Mouse (Mus musculus) midbrain, postnatal 0 days (tissue): ENCODE data around the gene Foxf1. TPM values are rescaled to one million over a fixed set of nuclear protein-coding genes. Genes with fewer than 3 reads are reported as not detected.

ENCODE experiments used
- ATAC-seq: fragments of 200-750 bp; cut with Nextera tagmentation; 2 replicates; pipeline ENCODE4 v1.8.0; 2017; ENCODE audit warnings: moderate number of reproducible peaks, mild to moderate bottlenecking, moderate TSS enrichment, moderate library complexity; ENCODE audit not compliant: low FRiP score
- DNase-seq: peaks from one replicate; pipeline ENCODE4 v3.0.0-alpha.2; 2015; ENCODE audit warnings: low spot score
- H3K27ac ChIP-seq: fragments of 300-500 bp; sonication (generic); 2 replicates; pipeline ENCODE4 v1.5.1; 2014; ENCODE audit warnings: low read depth, mild to moderate bottlenecking, low read length, mixed read lengths
- H3K27me3 ChIP-seq: fragments of 300-500 bp; sonication (generic); 2 replicates; pipeline ENCODE4 v1.6.1; 2014; ENCODE audit warnings: low read length, control low read depth, mixed read lengths; ENCODE audit not compliant: insufficient read depth
- H3K36me3 ChIP-seq: fragments of 300-500 bp; sonication (generic); 2 replicates; pipeline ENCODE4 v1.6.1; 2014; ENCODE audit warnings: low read length, control low read depth, mixed read lengths; ENCODE audit not compliant: insufficient read depth
- H3K4me1 ChIP-seq: fragments of 300-500 bp; sonication (generic); 2 replicates; pipeline ENCODE4 v1.6.1; 2014; ENCODE audit warnings: mild to moderate bottlenecking, control low read depth, antibody characterized with exemption, low read length, mixed read lengths; ENCODE audit not compliant: insufficient read depth
- H3K4me2 ChIP-seq: fragments of 300-500 bp; sonication (generic); 2 replicates; pipeline ENCODE4 v1.6.1; 2014; ENCODE audit warnings: low read depth, mild to moderate bottlenecking, low read length, mixed read lengths; ENCODE audit not compliant: poor library complexity, severe bottlenecking
- H3K4me3 ChIP-seq: fragments of 300-500 bp; sonication (generic); 2 replicates; pipeline ENCODE4 v1.5.1; 2014; ENCODE audit warnings: low read depth, mild to moderate bottlenecking, low read length, moderate library complexity
- H3K9ac ChIP-seq: fragments of 300-500 bp; sonication (generic); replicated peaks from 2 replicates; pipeline ENCODE4 v1.6.1; 2014; ENCODE audit warnings: mild to moderate bottlenecking, low read length, moderate library complexity, mixed read lengths; ENCODE audit not compliant: poor library complexity, severe bottlenecking
- H3K9me3 ChIP-seq: fragments of 300-500 bp; sonication (generic); 2 replicates; pipeline ENCODE4 v1.6.1; 2016; ENCODE audit warnings: low read length, control low read depth
- CTCF ChIP-seq: IDR thresholded peaks from 2 replicates; pipeline ENCODE4 v1.5.1; 2016; ENCODE audit warnings: antibody characterized with exemption, mild to moderate bottlenecking
- WGBS: fragments of 180-500 bp; shearing (Covaris S2); extraction: QIAGEN DNeasy Blood & Tissue Kit; methylation state at CpG from one replicate; pipeline ENCODE4 v1.1.7; 2014; 5-methylcytosine and 5-hydroxymethylcytosine counted together
- polyA plus RNA-seq: library from polyadenylated mRNA; unstranded; fragments of >200 nt; fragmentation: Nextera tagmentation; extraction: Ambion mirVana; gene quantifications from 2 replicates; pipeline ENCODE4 v1.2.1, GENCODE M21; 2015
- total RNA-seq: library from RNA; depleted of rRNA; stranded (reverse); fragments of >200 nt; gene quantifications from 2 replicates; pipeline ENCODE4 v1.2.3, GENCODE M21; 2014

The Foxf1 gene
- total and polyA plus RNA-seq, 2 experiments from 2014 or later = 1.6 to 3.5 TPM

DNA sequence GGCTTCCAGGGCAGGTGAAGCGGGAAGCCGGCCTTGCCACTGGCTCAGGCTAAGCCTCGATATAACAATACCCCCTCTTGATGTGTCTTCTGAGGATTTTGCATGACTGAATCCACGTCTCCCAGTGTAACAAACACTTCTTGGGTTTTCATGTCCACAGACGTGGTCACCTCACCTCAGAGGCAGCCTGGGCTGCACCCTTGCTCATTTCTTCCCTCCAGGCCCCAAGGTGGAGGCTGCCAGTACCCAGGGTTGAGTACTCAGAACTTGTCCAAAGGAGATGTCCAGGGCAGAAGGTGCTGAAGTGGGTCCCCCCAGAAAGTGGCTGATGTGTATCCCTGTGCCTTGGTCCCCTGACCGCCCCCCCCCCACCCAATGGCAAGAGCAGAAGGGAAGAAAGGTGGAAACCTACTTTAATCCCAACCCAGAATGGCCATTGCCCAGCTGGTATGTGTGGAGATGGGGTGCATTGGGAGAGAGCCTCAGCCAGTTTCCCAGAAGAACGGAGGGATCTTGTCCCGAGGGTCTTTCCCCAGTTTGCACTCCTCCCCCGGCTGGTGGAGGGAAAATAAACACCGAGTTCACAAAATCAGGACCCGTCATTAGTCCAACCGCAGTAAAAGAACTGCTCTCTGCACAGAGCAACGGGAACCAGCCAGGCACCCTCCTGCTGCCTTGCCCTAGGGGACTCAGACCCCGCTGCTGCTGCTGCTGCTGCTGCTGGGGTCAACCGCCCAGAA, 9.9 kb upstream of the Foxf1 start:
- Histone ChIP-seq H3K4me2 (no peak overlapping the region), H3K4me3 (no peak overlapping the region), H3K4me1 (no peaks in the 10 kb centered on the region), H3K9ac (no peak overlapping the region), H3K27ac (no peak overlapping the region), H3K27me3 (peaks cover 88% of the 10 kb centered on the region), H3K9me3 (no peaks in the 10 kb centered on the region), H3K36me3 (no peaks in the 10 kb centered on the region)
- WGBS = under 1% methylated on average over 15 of the region's 15 CpGs
- no peak for TF ChIP-seq CTCF
- no peak for DNase-seq
- ATAC-seq = no peak

DNA sequence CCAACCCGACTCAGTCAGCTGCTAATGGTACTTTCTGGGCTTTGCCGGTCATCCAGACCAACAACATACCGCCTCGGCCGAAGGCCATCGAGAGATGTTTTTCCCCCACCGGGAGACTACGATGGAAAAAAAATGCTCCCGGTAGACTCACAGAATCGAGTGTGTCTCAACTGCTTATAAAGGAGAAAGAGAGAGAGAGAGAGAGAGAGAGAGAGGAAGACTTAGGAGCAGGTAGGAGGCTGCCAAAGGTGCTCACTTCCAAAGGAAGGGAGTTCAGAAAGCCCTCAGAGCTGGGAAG, 9.4 kb upstream of the Foxf1 start:
- no peak for TF ChIP-seq CTCF
- H3K4me2 ChIP-seq = no peak overlapping the region
- H3K9me3 ChIP-seq = no peaks in the 10 kb centered on the region
- H3K27me3 ChIP-seq = peaks cover 89% of the 10 kb centered on the region
- no peak for DNase-seq
- H3K4me1 ChIP-seq = no peaks in the 10 kb centered on the region
- no peak overlapping the region for H3K4me3 ChIP-seq
- no peak overlapping the region for H3K9ac ChIP-seq
- H3K36me3 ChIP-seq = no peaks in the 10 kb centered on the region
- no peak for ATAC-seq
- H3K27ac ChIP-seq = no peak overlapping the region
- WGBS = 2% methylated on average over 10 of the region's 10 CpGs

DNA sequence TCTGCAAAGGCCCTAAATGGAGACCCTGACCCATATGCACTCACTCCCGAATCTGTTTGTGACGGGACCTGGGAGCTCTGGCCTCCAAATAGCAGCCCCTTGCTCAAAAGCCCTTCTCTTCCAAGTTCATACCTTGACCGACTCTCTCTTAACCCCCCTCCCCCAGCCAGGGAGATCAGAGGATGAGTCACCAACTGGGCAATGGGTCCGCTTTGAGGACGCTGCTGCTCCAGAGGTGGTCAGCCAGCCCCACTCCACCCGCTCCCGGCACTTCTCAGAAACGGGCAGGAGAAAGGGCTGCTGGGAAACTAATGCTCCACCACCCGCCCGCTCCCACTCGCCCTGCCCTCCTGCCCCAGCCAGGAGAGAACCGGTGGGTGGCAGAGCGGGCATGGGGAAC, 8.2 kb upstream of the Foxf1 start:
- TF ChIP-seq CTCF = no peak
- no peak for DNase-seq
- H3K9ac ChIP-seq = no peak overlapping the region
- no peak overlapping the region for H3K27ac ChIP-seq
- H3K36me3 ChIP-seq = no peaks in the 10 kb centered on the region
- H3K4me3 ChIP-seq = no peak overlapping the region
- H3K9me3 ChIP-seq = no peaks in the 10 kb centered on the region
- no peaks in the 10 kb centered on the region for H3K4me1 ChIP-seq
- H3K4me2 ChIP-seq = no peak overlapping the region
- WGBS = 2% methylated on average over 13 of the region's 13 CpGs
- ATAC-seq = no peak
- peaks cover 89% of the 10 kb centered on the region for H3K27me3 ChIP-seq

DNA sequence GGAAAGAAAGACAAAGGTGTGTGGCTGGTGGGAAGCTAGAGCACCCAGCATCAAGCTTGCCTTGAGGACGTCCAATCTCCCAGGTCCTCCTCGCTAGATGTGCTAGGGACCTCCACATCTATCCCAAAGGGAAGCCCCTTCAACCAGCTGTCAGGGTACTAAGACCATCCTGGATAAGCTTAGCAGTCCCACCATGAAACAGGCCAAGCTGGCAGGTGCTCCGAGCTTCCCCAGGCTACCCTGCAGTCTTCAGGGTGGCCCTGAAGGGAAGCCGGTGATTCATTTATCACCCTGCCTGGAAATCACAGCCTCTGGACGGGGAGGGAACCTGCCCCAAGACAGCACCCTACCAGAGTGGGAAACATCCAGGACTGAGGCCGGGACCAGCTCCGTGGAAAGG, 7.6 kb upstream of the Foxf1 start:
- ATAC-seq = no peak
- Histone ChIP-seq H3K4me1 (no peaks in the 10 kb centered on the region), H3K27ac (no peak overlapping the region), H3K36me3 (no peaks in the 10 kb centered on the region), H3K9ac (no peak overlapping the region), H3K9me3 (no peaks in the 10 kb centered on the region), H3K4me3 (no peak overlapping the region), H3K27me3 (peaks cover 89% of the 10 kb centered on the region), H3K4me2 (no peak overlapping the region)
- DNase-seq = no peak
- WGBS = 7% methylated on average over 7 of the region's 7 CpGs
- no peak for TF ChIP-seq CTCF

DNA sequence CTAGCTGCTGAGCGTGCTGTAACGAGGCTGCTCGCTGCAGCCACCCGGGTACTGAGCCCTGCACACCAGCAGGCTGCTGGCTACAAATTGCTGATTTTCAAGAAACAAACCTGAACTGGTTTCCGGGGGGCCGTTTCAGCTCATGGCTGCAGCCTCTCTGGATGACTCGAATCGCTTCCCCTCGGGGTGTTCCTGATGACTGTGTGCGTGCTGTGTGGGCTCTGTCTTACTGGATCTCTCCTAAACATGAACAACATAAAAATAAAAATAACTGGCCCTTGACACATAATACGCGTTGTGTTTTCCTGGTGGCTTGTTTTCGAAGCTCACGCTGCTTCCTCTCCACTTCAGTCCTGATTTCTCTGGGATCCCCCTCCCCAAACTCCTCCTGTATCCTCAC, 5.5 kb upstream of the Foxf1 start:
- H3K27me3 ChIP-seq = peaks cover 92% of the 10 kb centered on the region
- no peaks in the 10 kb centered on the region for H3K36me3 ChIP-seq
- ATAC-seq (no peak), DNase-seq (no peak)
- WGBS = 2% methylated on average over 14 of the region's 14 CpGs
- H3K27ac ChIP-seq = no peak overlapping the region
- TF ChIP-seq CTCF = no peak
- H3K4me1 ChIP-seq = no peaks in the 10 kb centered on the region
- H3K4me2 ChIP-seq = no peak overlapping the region
- H3K9ac ChIP-seq = no peak overlapping the region
- no peaks in the 10 kb centered on the region for H3K9me3 ChIP-seq
- H3K4me3 ChIP-seq = no peak overlapping the region

DNA sequence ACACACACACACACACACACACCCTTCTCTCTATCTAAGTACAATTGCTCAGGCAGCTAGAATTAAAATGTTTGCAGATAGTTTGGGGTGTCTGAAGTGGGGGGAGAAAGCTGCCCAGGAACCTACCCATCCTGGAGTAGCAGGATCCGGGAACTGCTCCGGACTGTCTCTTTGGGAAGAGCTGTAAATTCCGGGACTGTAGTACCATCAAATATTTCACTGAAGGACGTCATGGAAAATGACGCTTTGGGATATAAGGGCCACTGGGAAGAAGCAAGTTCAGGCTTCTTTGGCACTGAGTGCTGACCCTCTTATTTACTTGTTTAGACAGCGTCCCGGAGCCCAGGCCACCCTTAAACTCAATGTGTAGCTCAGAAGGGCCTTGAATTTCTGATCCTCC, 5.0 kb upstream of the Foxf1 start:
- TF ChIP-seq CTCF = no peak
- no peaks in the 10 kb centered on the region for H3K9me3 ChIP-seq
- WGBS = 3% methylated on average over 7 of the region's 7 CpGs

More for the DNA sequence above, 5.0 kb upstream of the Foxf1 start:
- Histone ChIP-seq H3K9ac (no peak overlapping the region), H3K27me3 (peaks cover 93% of the 10 kb centered on the region), H3K4me3 (no peak overlapping the region), H3K27ac (no peak overlapping the region), H3K36me3 (no peaks in the 10 kb centered on the region), H3K4me2 (no peak overlapping the region), H3K4me1 (no peaks in the 10 kb centered on the region)
- ATAC-seq (no peak), DNase-seq (no peak)
